Mouse (Mus musculus) gastrocnemius, postnatal 10 days (tissue): ENCODE results near the gene Ppy. TPM values are rescaled to one million over a fixed set of nuclear protein-coding genes. Genes with fewer than 3 reads are reported as not detected.

Experiments used
- total RNA-seq, 2 experiments: library from RNA; stranded (reverse); gene quantifications; 2 replicates each; pipeline ENCODE4 v1.2.3; 2021

Gene Ppy
- total RNA-seq, 2 experiments from 2014 or later, result not detected

Other genes starting within 250 kb of the Ppy start
- gene Meox1, start 206.9 kb downstream of the Ppy start, total RNA-seq, result 10 to 100 TPM; 11.7 to 12.3 TPM
- gene Sost, start 134.3 kb downstream of the Ppy start, total RNA-seq, result under 1 TPM in 1 of 2 experiments, not detected in 1; 0.41 TPM
- gene Cfap97d1, start 117.0 kb downstream of the Ppy start, total RNA-seq, result not detected
- gene Dusp3, start 114.3 kb downstream of the Ppy start, total RNA-seq, result 100 to 1,000 TPM; 122 to 136 TPM
- gene Mpp3, start 72.9 kb downstream of the Ppy start, total RNA-seq, result 10 to 100 TPM; 76.8 to 83.7 TPM
- gene Cd300lg, start 59.8 kb downstream of the Ppy start, total RNA-seq, result 10 to 100 TPM; 18.0 to 20.4 TPM
- gene Mpp2, start 12.8 kb downstream of the Ppy start, total RNA-seq, result 1 to 10 TPM; 1.1 to 1.5 TPM
- gene Pyy, start 6.5 kb upstream of the Ppy start, total RNA-seq, result not detected
- not detected for gene Nags, start 44.2 kb upstream of the Ppy start, total RNA-seq
- gene Tmem101, start 55.1 kb upstream of the Ppy start, total RNA-seq, result 10 to 100 TPM; 13.7 to 15.9 TPM
- gene Lsm12, start 84.0 kb upstream of the Ppy start, total RNA-seq, result 10 to 100 TPM; 83.1 to 84.4 TPM
- gene G6pc3, start 88.3 kb upstream of the Ppy start, total RNA-seq, result 10 to 100 TPM; 32.2 to 34.6 TPM
- 10 to 100 TPM; 68.5 to 86.9 TPM for gene Hdac5, start 128.8 kb upstream of the Ppy start, total RNA-seq
- 1 to 10 TPM in 1 of 2 experiments, under 1 TPM in 1; 0.99 to 1.2 TPM for gene BC030867, start 147.6 kb upstream of the Ppy start, total RNA-seq
- gene Asb16, start 167.4 kb upstream of the Ppy start, total RNA-seq, result 10 to 100 TPM; 48.7 to 54.4 TPM
- 10 to 100 TPM; 15.7 to 18.9 TPM for gene Tmub2, start 183.6 kb upstream of the Ppy start, total RNA-seq
- gene Atxn7l3, start 195.3 kb upstream of the Ppy start, total RNA-seq, result 10 to 100 TPM; 20.8 to 25.5 TPM
- 10 to 100 TPM; 56.0 to 64.8 TPM for gene Ubtf, start 218.4 kb upstream of the Ppy start, total RNA-seq